Mouse (Mus musculus) kidney, postnatal 0 days (tissue): Measurements from ENCODE around the gene Krt19. TPM values are rescaled to one million over a fixed set of nuclear protein-coding genes. Genes with fewer than 3 reads are reported as not detected.
A peak's percentile ranks its signal among the peaks of the same experiment; 100 is the strongest.

ENCODE experiments used
- ATAC-seq: fragments of 200-750 bp; cut with Nextera tagmentation; replicated peaks from 2 replicates; pipeline ENCODE4 v1.8.0; 2017; ENCODE audit warnings: low read depth, moderate number of reproducible peaks, moderate TSS enrichment, moderate library complexity; ENCODE audit not compliant: low FRiP score
- DNase-seq: peaks from one replicate; pipeline ENCODE4 v3.0.0-alpha.2; 2016; ENCODE audit warnings: low spot score
- H3K27ac ChIP-seq: fragments of 300-500 bp; sonication (generic); 2 replicates; pipeline ENCODE4 v1.5.1; 2014; ENCODE audit warnings: mild to moderate bottlenecking
- H3K27me3 ChIP-seq: fragments of 300-500 bp; sonication (generic); 2 replicates; pipeline ENCODE4 v1.6.1; 2014; ENCODE audit warnings: low read length, mixed read lengths; ENCODE audit not compliant: insufficient read depth
- H3K36me3 ChIP-seq: fragments of 300-500 bp; sonication (generic); 2 replicates; pipeline ENCODE4 v1.6.1; 2014; ENCODE audit warnings: low read length, mixed read lengths; ENCODE audit not compliant: insufficient read depth
- H3K4me1 ChIP-seq: fragments of 300-500 bp; sonication (generic); replicated peaks from 2 replicates; pipeline ENCODE4 v1.6.1; 2014; ENCODE audit warnings: antibody characterized with exemption, low read length, mixed read lengths; ENCODE audit not compliant: insufficient read depth
- H3K4me2 ChIP-seq: fragments of 300-500 bp; sonication (generic); 2 replicates; pipeline ENCODE4 v1.6.1; 2014; ENCODE audit warnings: mild to moderate bottlenecking, low read length, moderate library complexity, mixed read lengths
- H3K4me3 ChIP-seq: fragments of 300-500 bp; sonication (generic); replicated peaks from 2 replicates; pipeline ENCODE4 v1.5.1; 2014; ENCODE audit warnings: low read depth, low read length
- H3K9ac ChIP-seq: fragments of 300-500 bp; sonication (generic); 2 replicates; pipeline ENCODE4 v1.6.1; 2014; ENCODE audit warnings: low read depth, low read length
- H3K9me3 ChIP-seq: fragments of 300-500 bp; sonication (generic); replicated peaks from 2 replicates; pipeline ENCODE4 v1.6.1; 2016; ENCODE audit warnings: low read length, inconsistent platforms, mixed read lengths
- CTCF ChIP-seq: IDR thresholded peaks from 2 replicates; pipeline ENCODE4 v1.5.1; 2016; ENCODE audit warnings: antibody characterized with exemption, low read depth, mild to moderate bottlenecking, moderate library complexity
- WGBS: fragments of 180-500 bp; shearing (Covaris S2); extraction: QIAGEN DNeasy Blood & Tissue Kit; methylation state at CpG from one replicate; pipeline ENCODE4 v1.1.7; 2014; 5-methylcytosine and 5-hydroxymethylcytosine counted together
- polyA plus RNA-seq: library from polyadenylated mRNA; unstranded; fragments of >200 nt; fragmentation: Nextera tagmentation; extraction: Ambion mirVana; gene quantifications from 2 replicates; pipeline ENCODE4 v1.2.1, GENCODE M21; 2015

Gene Krt19
- polyA plus RNA-seq, 1 experiment from 2014 or later: 94.0 TPM

GRCm38 (mm10) chr11:100157331-100157730, 8.9 kb upstream of the Krt19 start:
- Histone ChIP-seq H3K4me3 (no peak overlapping the region), H3K36me3 (no peaks in the 10 kb centered on the region), H3K9ac (no peak overlapping the region), H3K4me1 (no peaks in the 10 kb centered on the region), H3K27me3 (no peaks in the 10 kb centered on the region), H3K9me3 (no peaks in the 10 kb centered on the region), H3K4me2 (no peak overlapping the region), H3K27ac (no peak overlapping the region)
- no peak for DNase-seq
- TF ChIP-seq CTCF: no peak
- ATAC-seq: no peak
- 79% methylated on average over 3 of the region's 3 CpGs for WGBS

- Histone ChIP-seq H3K27me3 (no peaks in the 10 kb centered on the region), H3K4me2 (no peak overlapping the region), H3K9me3 (no peaks in the 10 kb centered on the region), H3K36me3 (no peaks in the 10 kb centered on the region), H3K9ac (no peak overlapping the region), H3K4me1 (no peaks in the 10 kb centered on the region), H3K27ac (no peak overlapping the region), H3K4me3 (no peak overlapping the region)
- no peak for DNase-seq
- TF ChIP-seq CTCF: no peak
- WGBS: 56% methylated on average over 8 of the region's 8 CpGs
- ATAC-seq: no peak
These were observed 7.2 kb upstream of the Krt19 start for GRCm38 (mm10) chr11:100155497-100156255.

- Histone ChIP-seq H3K9me3 (no peaks in the 10 kb centered on the region), H3K27ac (no peak overlapping the region), H3K4me1 (peaks cover 13% of the 10 kb centered on the region; the same call in 1 of the 2 replicates), H3K27me3 (peaks cover 3% of the 10 kb centered on the region; the same call in 1 of the 2 replicates), H3K4me3 (no peak overlapping the region), H3K4me2 (no peak overlapping the region), H3K36me3 (no peaks in the 10 kb centered on the region), H3K9ac (no peak overlapping the region)
- DNase-seq (no peak), ATAC-seq (no peak)
- WGBS: 40% methylated on average over 5 of the region's 5 CpGs
- TF ChIP-seq CTCF: no peak
These were observed 705 bp downstream of the Krt19 start for GRCm38 (mm10) chr11:100147566-100148353.

GRCm38 (mm10) chr11:100145858-100146560, 2.5 kb downstream of the Krt19 start:
- Histone ChIP-seq H3K36me3 (no peaks in the 10 kb centered on the region), H3K4me2 (peak overlapping the region; percentile 64), H3K4me1 (peaks cover 13% of the 10 kb centered on the region; the same call in 1 of the 2 replicates), H3K27me3 (peaks cover 3% of the 10 kb centered on the region; the same call in 1 of the 2 replicates), H3K9ac (peak overlapping the region; percentile 47; the same call in 1 of the 2 replicates), H3K4me3 (peak overlapping the region; percentile 33), H3K27ac (peak overlapping the region; percentile 56; the same call in 1 of the 2 replicates), H3K9me3 (no peaks in the 10 kb centered on the region)
- no peak for TF ChIP-seq CTCF
- ATAC-seq: peak; percentile 62; the same call in 1 of the 2 replicates
- 7% methylated on average over 12 of the region's 13 CpGs for WGBS
- no peak for DNase-seq

- TF ChIP-seq CTCF: no peak
- peak overlapping the region; percentile 56; the same call in 1 of the 2 replicates for H3K27ac ChIP-seq
- H3K36me3 ChIP-seq: no peaks in the 10 kb centered on the region
- H3K9ac ChIP-seq: peak overlapping the region; percentile 47; the same call in 1 of the 2 replicates
- peaks cover 3% of the 10 kb centered on the region; the same call in 1 of the 2 replicates for H3K27me3 ChIP-seq
- peaks cover 9% of the 10 kb centered on the region; the same call in 1 of the 2 replicates for H3K4me1 ChIP-seq
- H3K4me2 ChIP-seq: peak overlapping the region; percentile 64
- H3K4me3 ChIP-seq: peak overlapping the region; percentile 33
- DNase-seq: no peak
- ATAC-seq: peak; percentile 67
- H3K9me3 ChIP-seq: no peaks in the 10 kb centered on the region
- WGBS: under 1% methylated on average over 20 of the region's 20 CpGs
These were observed 3.4 kb downstream of the Krt19 start for GRCm38 (mm10) chr11:100145104-100145503.

- no peak overlapping the region for H3K9ac ChIP-seq
- no peak overlapping the region for H3K27ac ChIP-seq
- H3K4me1 ChIP-seq: peaks cover 5% of the 10 kb centered on the region; the same call in 1 of the 2 replicates
- H3K9me3 ChIP-seq: no peaks in the 10 kb centered on the region
- no peak for TF ChIP-seq CTCF
- H3K27me3 ChIP-seq: peaks cover 3% of the 10 kb centered on the region; the same call in 1 of the 2 replicates
- ATAC-seq: no peak
- no peak overlapping the region for H3K4me3 ChIP-seq
- H3K36me3 ChIP-seq: no peaks in the 10 kb centered on the region
- H3K4me2 ChIP-seq: no peak overlapping the region
- DNase-seq: no peak
- 59% methylated on average over 21 of the region's 21 CpGs for WGBS
These were observed 7.5 kb downstream of the Krt19 start for GRCm38 (mm10) chr11:100140966-100141365.
